Mouse (Mus musculus) lung, postnatal 4 days (tissue): ENCODE data around the gene Fpr-rs6.

ENCODE experiments used
- DNase-seq, 2 experiments: peaks; one replicate each; pipeline ENCODE4 v3.0.0; 2021

Fpr-rs6 gene

GRCm38 (mm10) chr17:20182997-20183396 lies at the start of gene Fpr-rs6:
Gene Fpr-rs6 (minus strand): TSS chr17:20183097.
- no peak for DNase-seq
